Mouse (Mus musculus): Measurements from ENCODE around the gene Cpeb4. TPM values are rescaled to one million over a fixed set of nuclear protein-coding genes. Genes with fewer than 3 reads are reported as not detected.

Gene Cpeb4
- polyA plus RNA-seq, 1 experiment: 1.5 TPM

- Histone ChIP-seq H3K4me3 (ENCODE audit: insufficient read depth, poor library complexity, severe bottlenecking) (no peak overlapping the region), H3K79me3 (ENCODE audit: low read depth) (no peaks in the 10 kb centered on the region), H3K27me3 (ENCODE audit: control insufficient read depth, insufficient read depth, insufficient read length) (no peaks in the 10 kb centered on the region), H3K79me2 (ENCODE audit: control insufficient read depth, insufficient read depth) (no peaks in the 10 kb centered on the region), H3K36me3 (ENCODE audit: control insufficient read depth, insufficient read depth) (no peaks in the 10 kb centered on the region), H3ac (ENCODE audit: control insufficient read depth, insufficient read length, low read depth) (no peak overlapping the region)
- TF ChIP-seq MYOD1 (IDR thresholded peaks at IDR 0.05; ENCODE audit: control insufficient read depth, insufficient read length, low read depth) (no peak), CTCF (IDR thresholded peaks at IDR 0.05; ENCODE audit: control insufficient read depth, insufficient read depth, insufficient read length) (no peak), MYOG (IDR thresholded peaks at IDR 0.05; ENCODE audit: control insufficient read depth, extremely low read depth, insufficient read length) (no peak), CEBPB (IDR thresholded peaks at IDR 0.05; ENCODE audit: low read depth) (no peak), MAX (IDR thresholded peaks at IDR 0.05) (no peak), USF1 (IDR thresholded peaks at IDR 0.05; ENCODE audit: low read depth) (no peak), FOSL1 (IDR thresholded peaks at IDR 0.05; ENCODE audit: insufficient read depth, low read length, poor library complexity, severe bottlenecking) (no peak)
These were observed 30.4 kb downstream of the Cpeb4 start for GRCm38 (mm10) chr11:31902251-31903001.

GRCm38 (mm10) chr11:31906499-31906898 lies 34.5 kb downstream of the Cpeb4 start:
- no peak overlapping the region for H3K4me3 ChIP-seq (ENCODE audit: insufficient read depth, poor library complexity, severe bottlenecking)
- H3K79me3 ChIP-seq (ENCODE audit: low read depth): no peaks in the 10 kb centered on the region
- no peaks in the 10 kb centered on the region for H3K27me3 ChIP-seq (ENCODE audit: control insufficient read depth, insufficient read depth, insufficient read length)
- no peaks in the 10 kb centered on the region for H3K79me2 ChIP-seq (ENCODE audit: control insufficient read depth, insufficient read depth)
- no peak overlapping the region for H3ac ChIP-seq (ENCODE audit: control insufficient read depth, insufficient read length, low read depth)
- TF ChIP-seq USF1 (IDR thresholded peaks at IDR 0.05; ENCODE audit: low read depth) (no peak), CTCF (IDR thresholded peaks at IDR 0.05; ENCODE audit: control insufficient read depth, insufficient read depth, insufficient read length) (no peak), FOSL1 (IDR thresholded peaks at IDR 0.05; ENCODE audit: insufficient read depth, low read length, poor library complexity, severe bottlenecking) (no peak), MYOG (IDR thresholded peaks at IDR 0.05; ENCODE audit: control insufficient read depth, extremely low read depth, insufficient read length) (no peak), MYOD1 (IDR thresholded peaks at IDR 0.05; ENCODE audit: control insufficient read depth, insufficient read length, low read depth) (no peak), MAX (IDR thresholded peaks at IDR 0.05) (no peak), CEBPB (IDR thresholded peaks at IDR 0.05; ENCODE audit: low read depth) (no peak)
- H3K36me3 ChIP-seq (ENCODE audit: control insufficient read depth, insufficient read depth): no peaks in the 10 kb centered on the region

GRCm38 (mm10) chr11:31907650-31908049 lies 35.6 kb downstream of the Cpeb4 start:
- Histone ChIP-seq H3K27me3 (ENCODE audit: control insufficient read depth, insufficient read depth, insufficient read length) (no peaks in the 10 kb centered on the region), H3ac (ENCODE audit: control insufficient read depth, insufficient read length, low read depth) (no peak overlapping the region)

GRCm38 (mm10) chr11:31912958-31913357 lies 40.9 kb downstream of the Cpeb4 start:
- Histone ChIP-seq H3K27me3 (ENCODE audit: control insufficient read depth, insufficient read depth, insufficient read length) (no peaks in the 10 kb centered on the region), H3K4me3 (ENCODE audit: insufficient read depth, poor library complexity, severe bottlenecking) (no peak overlapping the region), H3K79me3 (ENCODE audit: low read depth) (no peaks in the 10 kb centered on the region), H3ac (ENCODE audit: control insufficient read depth, insufficient read length, low read depth) (no peak overlapping the region), H3K79me2 (ENCODE audit: control insufficient read depth, insufficient read depth) (no peaks in the 10 kb centered on the region), H3K36me3 (ENCODE audit: control insufficient read depth, insufficient read depth) (no peaks in the 10 kb centered on the region)
- TF ChIP-seq MYOG (IDR thresholded peaks at IDR 0.05; ENCODE audit: control insufficient read depth, extremely low read depth, insufficient read length) (no peak), CEBPB (IDR thresholded peaks at IDR 0.05; ENCODE audit: low read depth) (no peak), CTCF (IDR thresholded peaks at IDR 0.05; ENCODE audit: control insufficient read depth, insufficient read depth, insufficient read length) (no peak), MYOD1 (IDR thresholded peaks at IDR 0.05; ENCODE audit: control insufficient read depth, insufficient read length, low read depth) (no peak), USF1 (IDR thresholded peaks at IDR 0.05; ENCODE audit: low read depth) (no peak), FOSL1 (IDR thresholded peaks at IDR 0.05; ENCODE audit: insufficient read depth, low read length, poor library complexity, severe bottlenecking) (no peak), MAX (IDR thresholded peaks at IDR 0.05) (no peak)

More at GRCm38 (mm10) chr11:31907650-31908049, 35.6 kb downstream of the Cpeb4 start:
- Histone ChIP-seq H3K36me3 (ENCODE audit: control insufficient read depth, insufficient read depth) (no peaks in the 10 kb centered on the region), H3K79me3 (ENCODE audit: low read depth) (no peaks in the 10 kb centered on the region), H3K79me2 (ENCODE audit: control insufficient read depth, insufficient read depth) (no peaks in the 10 kb centered on the region), H3K4me3 (ENCODE audit: insufficient read depth, poor library complexity, severe bottlenecking) (no peak overlapping the region)
- TF ChIP-seq MYOG (IDR thresholded peaks at IDR 0.05; ENCODE audit: control insufficient read depth, extremely low read depth, insufficient read length): no peak
- TF ChIP-seq MYOD1 (IDR thresholded peaks at IDR 0.05; ENCODE audit: control insufficient read depth, insufficient read length, low read depth): no peak
- no peak for TF ChIP-seq CTCF (IDR thresholded peaks at IDR 0.05; ENCODE audit: control insufficient read depth, insufficient read depth, insufficient read length)
- TF ChIP-seq FOSL1 (IDR thresholded peaks at IDR 0.05; ENCODE audit: insufficient read depth, low read length, poor library complexity, severe bottlenecking): no peak
- TF ChIP-seq MAX (IDR thresholded peaks at IDR 0.05): no peak
- TF ChIP-seq USF1 (IDR thresholded peaks at IDR 0.05; ENCODE audit: low read depth): no peak
- TF ChIP-seq CEBPB (IDR thresholded peaks at IDR 0.05; ENCODE audit: low read depth): no peak

GRCm38 (mm10) chr11:31917769-31918168 lies 45.8 kb downstream of the Cpeb4 start:
- no peaks in the 10 kb centered on the region for H3K27me3 ChIP-seq (ENCODE audit: control insufficient read depth, insufficient read depth, insufficient read length)
- H3K79me3 ChIP-seq (ENCODE audit: low read depth): no peaks in the 10 kb centered on the region
- TF ChIP-seq MAX (IDR thresholded peaks at IDR 0.05) (no peak), CEBPB (IDR thresholded peaks at IDR 0.05; ENCODE audit: low read depth) (peak; percentile 1), FOSL1 (IDR thresholded peaks at IDR 0.05; ENCODE audit: insufficient read depth, low read length, poor library complexity, severe bottlenecking) (peak; percentile 73)
- no peaks in the 10 kb centered on the region for H3K36me3 ChIP-seq (ENCODE audit: control insufficient read depth, insufficient read depth)
- H3K79me2 ChIP-seq (ENCODE audit: control insufficient read depth, insufficient read depth): no peaks in the 10 kb centered on the region
- no peak overlapping the region for H3ac ChIP-seq (ENCODE audit: control insufficient read depth, insufficient read length, low read depth)
- no peak overlapping the region for H3K4me3 ChIP-seq (ENCODE audit: insufficient read depth, poor library complexity, severe bottlenecking)
